Mouse (Mus musculus) v-Abl transformed pro-B cells (cell line): ENCODE results near the gene Sept12.

ENCODE experiments used
- in situ Hi-C, 2 experiments: fragments of 400-800 bp; cut with MboI; formaldehyde crosslinking; loops; one replicate each; pipeline ENCODE4 v1.15.1; 2025; ENCODE audit not compliant: unreplicated experiment in 2 of 2

Sept12 gene

GRCm38 (mm10) chr16:4978275-4979051 lies 19.2 kb downstream of the Sept12 start:
- in situ Hi-C loops, result loop anchor here in 1 of 2 experiments (5.0 kb wide), 1 partner anchor 34 kb away; the partner anchor contains the start of gene Rogdi

GRCm38 (mm10) chr16:4976180-4976579 lies 21.5 kb downstream of the Sept12 start:
- in situ Hi-C loops, result loop anchor here in 1 of 2 experiments (5.0 kb wide), 1 partner anchor 36 kb away; the partner anchor contains the start of gene Rogdi

GRCm38 (mm10) chr16:4974521-4974920 lies 23.1 kb downstream of the Sept12 start:
- in situ Hi-C loops, result no loop called here

- in situ Hi-C loops, result no loop called here
Measured at GRCm38 (mm10) chr16:4971626-4972025, 26.0 kb downstream of the Sept12 start.

- in situ Hi-C loops, result loop anchor here in 1 of 2 experiments (5.0 kb wide), 1 partner anchor 38 kb away; the partner anchor contains the start of gene Smim22
Measured at GRCm38 (mm10) chr16:4969055-4969843, 28.4 kb downstream of the Sept12 start.

- in situ Hi-C loops, result loop anchor here in 1 of 2 experiments (5.0 kb wide), 1 partner anchor 39 kb away; the partner anchor contains the start of gene Smim22
Measured at GRCm38 (mm10) chr16:4968426-4968825, 29.2 kb downstream of the Sept12 start.

GRCm38 (mm10) chr16:4965392-4966129 lies 32.1 kb downstream of the Sept12 start:
- in situ Hi-C loops, result loop anchor here in 1 of 2 experiments (5.0 kb wide), 1 partner anchor 42 kb away; the partner anchor contains the start of gene Smim22

GRCm38 (mm10) chr16:4964731-4965391 lies 32.8 kb downstream of the Sept12 start:
- in situ Hi-C loops, result loop anchor here in 1 of 2 experiments (5.0 kb wide), 1 partner anchor 42 kb away; the partner anchor contains the start of gene Smim22

GRCm38 (mm10) chr16:4963797-4964709 lies 33.6 kb downstream of the Sept12 start, which contains the start of gene Anks3:
Gene Anks3, minus strand, starts transcription at chr16:4964205.
- in situ Hi-C loops, result no loop called here

- in situ Hi-C loops, result no loop called here
Measured at GRCm38 (mm10) chr16:4963346-4963745, 34.3 kb downstream of the Sept12 start.

GRCm38 (mm10) chr16:4960260-4960659 lies 37.4 kb downstream of the Sept12 start:
- in situ Hi-C loops, result no loop called here

GRCm38 (mm10) chr16:4957446-4957845 lies 40.2 kb downstream of the Sept12 start:
- in situ Hi-C loops, result no loop called here

- in situ Hi-C loops, result no loop called here
Measured at GRCm38 (mm10) chr16:4956609-4957008, 41.0 kb downstream of the Sept12 start.

- in situ Hi-C loops, result no loop called here
Measured at GRCm38 (mm10) chr16:4947378-4947777, 50.3 kb downstream of the Sept12 start.

GRCm38 (mm10) chr16:4946155-4946554 lies 51.5 kb downstream of the Sept12 start:
- in situ Hi-C loops, result no loop called here

- in situ Hi-C loops, result no loop called here
Measured at GRCm38 (mm10) chr16:4945415-4945814, 52.2 kb downstream of the Sept12 start.

- in situ Hi-C loops, result no loop called here
Measured at GRCm38 (mm10) chr16:4943431-4943830, 54.2 kb downstream of the Sept12 start.

GRCm38 (mm10) chr16:4942868-4943267 lies 54.8 kb downstream of the Sept12 start:
- in situ Hi-C loops, result no loop called here

- in situ Hi-C loops, result no loop called here
Measured at GRCm38 (mm10) chr16:4941016-4941415, 56.6 kb downstream of the Sept12 start.
